Mouse (Mus musculus): ENCODE data around the gene Fh1. TPM values are rescaled to one million over a fixed set of nuclear protein-coding genes. Genes with fewer than 3 reads are reported as not detected.

The Fh1 gene
- total and polyA plus RNA-seq, 3 experiments: 159 to 186 TPM; not detected in 1

DNA sequence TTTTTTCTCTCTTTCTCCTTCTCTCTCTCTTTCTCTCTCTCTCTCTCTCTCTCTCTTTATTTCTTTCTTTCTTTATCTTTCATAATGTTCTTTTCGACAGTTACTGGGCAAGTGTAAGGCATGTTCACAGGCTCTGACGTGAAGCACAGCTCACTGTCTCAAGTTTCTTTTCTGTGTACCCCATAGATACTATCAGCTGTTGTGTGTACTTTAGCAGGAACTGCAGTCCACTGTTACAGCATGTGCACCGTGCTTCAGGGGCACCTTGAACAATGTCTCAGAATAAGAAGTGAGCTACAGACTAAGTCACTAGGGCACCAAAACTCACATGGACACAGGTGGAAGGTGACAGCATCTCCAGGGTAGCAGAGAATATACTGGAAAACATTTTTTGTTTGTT, 73.0 kb downstream of the Fh1 start:
- TF ChIP-seq MYC (IDR thresholded peaks at IDR 0.05; ENCODE audit: low read depth, low read length): no peak
- H3K4me1 ChIP-seq (ENCODE audit: control insufficient read depth in 1 of 2, insufficient read depth in 2 of 2, low read length in 2 of 2): no peaks in the 10 kb centered on the region
- H3K79me2 ChIP-seq (ENCODE audit: control insufficient read depth, insufficient read depth, low read length, poor library complexity): no peaks in the 10 kb centered on the region
- H3K27ac ChIP-seq (ENCODE audit: control insufficient read depth, low read depth, low read length): no peak overlapping the region
- 0 out of 4 replicates have a peak, but pooled peaks cover 0 to 2% of the 10 kb centered on the region in 2 experiments for H3K36me3 ChIP-seq (ENCODE audit: control insufficient read depth in 1 of 2, insufficient read depth in 2 of 2, low read length in 2 of 2)
- H3K4me3 ChIP-seq (ENCODE audit: control insufficient read depth in 1 of 2, insufficient read depth in 1 of 2, low read depth in 2 of 2, low read length in 2 of 2): no peak overlapping the region
- H3K27me3 ChIP-seq (ENCODE audit: control insufficient read depth in 1 of 2, insufficient read depth in 2 of 2, low read length in 2 of 2): no peaks in the 10 kb centered on the region
- DNase-seq (ENCODE audit: low read depth, low spot score): no peak
- H3K9me3 ChIP-seq (replicated peaks; ENCODE audit: insufficient read depth, low read length): no peaks in the 10 kb centered on the region
- no peak overlapping the region for H3K9ac ChIP-seq (ENCODE audit: control insufficient read depth, low read depth, low read length, poor library complexity, severe bottlenecking)

DNA sequence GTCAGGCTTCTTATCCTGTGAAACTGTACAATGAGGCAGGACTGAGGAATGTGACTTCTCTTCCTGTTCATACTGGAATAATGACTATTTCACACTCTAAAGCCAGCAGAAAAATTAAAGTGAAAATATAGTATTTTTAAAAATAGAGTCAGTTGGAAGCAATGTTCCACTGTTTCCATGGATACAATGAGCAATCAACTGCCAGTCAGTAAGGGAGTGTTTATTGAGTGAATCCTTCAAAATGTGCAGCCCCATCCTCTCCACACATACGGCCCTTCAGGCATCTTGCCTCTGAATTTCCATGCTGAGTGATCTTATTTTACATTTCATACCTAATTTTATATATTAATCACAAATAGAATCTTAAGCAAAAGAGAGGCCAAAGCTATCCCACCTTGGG, 74.8 kb downstream of the Fh1 start:
- 0 out of 4 replicates have a peak, but pooled peaks cover 0 to 2% of the 10 kb centered on the region in 2 experiments for H3K36me3 ChIP-seq (ENCODE audit: control insufficient read depth in 1 of 2, insufficient read depth in 2 of 2, low read length in 2 of 2)
- no peak for DNase-seq (ENCODE audit: low read depth, low spot score)
- TF ChIP-seq ELF1 (IDR thresholded peaks at IDR 0.05; ENCODE audit: low read depth, low read length): no peak
- no peak for TF ChIP-seq MYB (IDR thresholded peaks at IDR 0.05; ENCODE audit: low read depth, low read length)
- no peak for TF ChIP-seq SIN3A (IDR thresholded peaks at IDR 0.05; ENCODE audit: low read length)
- no peak for TF ChIP-seq UBTF (IDR thresholded peaks at IDR 0.05; ENCODE audit: borderline replicate concordance, insufficient read depth, low read depth, low read length)
- TF ChIP-seq KAT2A (conservative IDR thresholded peaks at IDR 0.05; ENCODE audit: low read depth, low read length): no peak
- no peak for TF ChIP-seq RAD21 (IDR thresholded peaks at IDR 0.05; ENCODE audit: low read depth, low read length)
- TF ChIP-seq TBP (IDR thresholded peaks at IDR 0.05; ENCODE audit: low read depth, low read length): no peak
- no peak for TF ChIP-seq CHD2 (IDR thresholded peaks at IDR 0.05; ENCODE audit: low read length)
- no peak for TF ChIP-seq BHLHE40 (IDR thresholded peaks at IDR 0.05; ENCODE audit: borderline replicate concordance, low read depth, low read length)
- no peak for TF ChIP-seq POLR2AphosphoS5 (IDR thresholded peaks at IDR 0.05; ENCODE audit: borderline replicate concordance, low read depth, low read length)
- TF ChIP-seq ZNF384 (IDR thresholded peaks at IDR 0.05; ENCODE audit: low read depth, low read length): no peak
- TF ChIP-seq TCF12 (IDR thresholded peaks at IDR 0.05; ENCODE audit: low read depth, low read length): no peak
- TF ChIP-seq POLR2AphosphoS2 (IDR thresholded peaks at IDR 0.05; ENCODE audit: low read length): no peak
- no peak for TF ChIP-seq SMC3 (IDR thresholded peaks at IDR 0.05; ENCODE audit: low read depth, low read length)
- TF ChIP-seq JUND (IDR thresholded peaks at IDR 0.05; ENCODE audit: low read depth, low read length): no peak
- no peak for TF ChIP-seq GATA1 (IDR thresholded peaks at IDR 0.05; ENCODE audit: low read depth, low read length)
- no peaks in the 10 kb centered on the region for H3K4me1 ChIP-seq (ENCODE audit: control insufficient read depth in 1 of 2, insufficient read depth in 2 of 2, low read length in 2 of 2)
- no peak overlapping the region for H3K9ac ChIP-seq (ENCODE audit: control insufficient read depth, low read depth, low read length, poor library complexity, severe bottlenecking)
- H3K4me3 ChIP-seq (ENCODE audit: control insufficient read depth in 1 of 2, insufficient read depth in 1 of 2, low read depth in 2 of 2, low read length in 2 of 2): no peak overlapping the region
- H3K9me3 ChIP-seq (replicated peaks; ENCODE audit: insufficient read depth, low read length): no peaks in the 10 kb centered on the region
- no peaks in the 10 kb centered on the region for H3K79me2 ChIP-seq (ENCODE audit: control insufficient read depth, insufficient read depth, low read length, poor library complexity)
- no peaks in the 10 kb centered on the region for H3K27me3 ChIP-seq (ENCODE audit: control insufficient read depth in 1 of 2, insufficient read depth in 2 of 2, low read length in 2 of 2)
- H3K27ac ChIP-seq (ENCODE audit: control insufficient read depth, low read depth, low read length): no peak overlapping the region

Other genes with a start within 250 kb of the Fh1 start
- not detected in 2 replicates for gene Rgs7, start 133.1 kb downstream of the Fh1 start, total RNA-seq (2012; rRNA removed)
- gene Rgs7, start 133.1 kb downstream of the Fh1 start, polyA plus RNA-seq (2012; ENCODE audit: insufficient read depth in 1 of 2, insufficient read length in 2 of 2, low read depth in 1 of 2, low replicate concordance in 2 of 2, missing spikeins in 1 of 2): not detected
- gene Kmo, start 5.3 kb downstream of the Fh1 start, total RNA-seq (2012; rRNA removed): 0.27 and 0.69 TPM in 2 replicates
- gene Kmo, start 5.3 kb downstream of the Fh1 start, polyA plus RNA-seq (2012; ENCODE audit: insufficient read depth in 1 of 2, insufficient read length in 2 of 2, low read depth in 1 of 2, low replicate concordance in 2 of 2, missing spikeins in 1 of 2): 1 to 10 TPM in 1 of 2 experiments, not detected in 1; 1.6 TPM
- 0.39 and 0.50 TPM in 2 replicates for gene Opn3, start 67.1 kb upstream of the Fh1 start, total RNA-seq (2012; rRNA removed)
- gene Opn3, start 67.1 kb upstream of the Fh1 start, polyA plus RNA-seq (2012; ENCODE audit: insufficient read depth in 1 of 2, insufficient read length in 2 of 2, low read depth in 1 of 2, low replicate concordance in 2 of 2, missing spikeins in 1 of 2): 1 to 10 TPM in 1 of 2 experiments, not detected in 1; 2.2 TPM
- 3.5 and 4.4 TPM in 2 replicates for gene Chml, start 67.3 kb upstream of the Fh1 start, total RNA-seq (2012; rRNA removed)
- 10 to 100 TPM in 1 of 2 experiments, not detected in 1; 16.0 TPM for gene Chml, start 67.3 kb upstream of the Fh1 start, polyA plus RNA-seq (2012; ENCODE audit: insufficient read depth in 1 of 2, insufficient read length in 2 of 2, low read depth in 1 of 2, low replicate concordance in 2 of 2, missing spikeins in 1 of 2)
- gene Wdr64, start 73.0 kb upstream of the Fh1 start, total RNA-seq (2012; rRNA removed): 0.10 TPM in 1 of 2 replicates, not detected in the other
- gene Wdr64, start 73.0 kb upstream of the Fh1 start, polyA plus RNA-seq (2012; ENCODE audit: insufficient read depth in 1 of 2, insufficient read length in 2 of 2, low read depth in 1 of 2, low replicate concordance in 2 of 2, missing spikeins in 1 of 2): under 1 TPM in 1 of 2 experiments, not detected in 1; 0.31 TPM

Measured in MEL (cell line).